Mouse (Mus musculus): ENCODE results near the gene Cers2.

DNA sequence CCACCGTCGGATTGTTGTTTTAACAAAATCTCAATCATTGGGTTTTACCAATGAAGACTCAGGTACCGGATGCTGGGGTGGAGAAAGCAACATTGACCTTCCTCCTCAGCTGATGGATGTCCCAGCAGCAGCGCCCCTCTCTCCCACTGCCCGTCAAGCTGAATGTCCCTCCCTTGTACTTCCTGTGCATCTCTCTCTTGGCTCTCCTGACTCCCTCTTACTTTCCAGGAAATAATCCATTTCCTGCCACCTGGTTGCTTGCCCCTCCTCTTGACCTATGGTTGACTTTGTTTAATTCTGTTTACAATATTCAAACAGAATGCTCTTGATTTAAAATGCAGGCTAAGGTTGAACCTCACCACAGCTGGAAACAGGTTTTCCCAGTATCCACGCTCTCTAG is 24.4 kb upstream of the Cers2 start:
- no peak for TF ChIP-seq CTCF (conservative IDR thresholded peaks at IDR 0.05; ENCODE audit: low read length)
- TF ChIP-seq NANOG (IDR thresholded peaks at IDR 0.05; ENCODE audit: borderline replicate concordance, low read length), result no peak
- no peak for TF ChIP-seq POU5F1 (IDR thresholded peaks at IDR 0.05; ENCODE audit: borderline replicate concordance, low read length)

All from E14TG2a.4 (cell line).